Mouse (Mus musculus) heart, embryonic 12.5 days (tissue): ENCODE results near the gene Ccdc96. TPM values are rescaled to one million over a fixed set of nuclear protein-coding genes. Genes with fewer than 3 reads are reported as not detected.

Experiments
- ATAC-seq: fragments of 200-750 bp; cut with Nextera tagmentation; 2 replicates; pipeline ENCODE4 v1.8.0; 2017; ENCODE audit warnings: moderate TSS enrichment, moderate library complexity; ENCODE audit not compliant: insufficient number of reproducible peaks, low FRiP score
- H3K27ac ChIP-seq: fragments of 300-500 bp; sonication (generic); 2 replicates; pipeline ENCODE4 v1.5.1; 2016; ENCODE audit warnings: mild to moderate bottlenecking, moderate library complexity; ENCODE audit not compliant: poor library complexity, severe bottlenecking
- H3K27me3 ChIP-seq: fragments of 300-500 bp; sonication (generic); replicated peaks from 2 replicates; pipeline ENCODE4 v1.6.1; 2016; ENCODE audit warnings: mild to moderate bottlenecking, moderate library complexity
- H3K36me3 ChIP-seq: fragments of 300-500 bp; sonication (generic); 2 replicates; pipeline ENCODE4 v1.6.1; 2016; ENCODE audit warnings: mild to moderate bottlenecking, moderate library complexity
- H3K4me1 ChIP-seq: fragments of 300-500 bp; sonication (generic); replicated peaks from 2 replicates; pipeline ENCODE4 v1.6.1; 2016; ENCODE audit warnings: mild to moderate bottlenecking
- H3K4me2 ChIP-seq: fragments of 300-500 bp; sonication (generic); 2 replicates; pipeline ENCODE4 v1.6.1; 2016; ENCODE audit warnings: mild to moderate bottlenecking, moderate library complexity
- H3K4me3 ChIP-seq: fragments of 300-500 bp; sonication (generic); 2 replicates; pipeline ENCODE4 v1.5.1; 2016; ENCODE audit warnings: mild to moderate bottlenecking
- H3K9ac ChIP-seq: fragments of 300-500 bp; sonication (generic); 2 replicates; pipeline ENCODE4 v1.6.1; 2016; ENCODE audit warnings: mild to moderate bottlenecking, moderate library complexity
- H3K9me3 ChIP-seq: fragments of 300-500 bp; sonication (generic); replicated peaks from 2 replicates; pipeline ENCODE4 v1.6.1; 2016; ENCODE audit warnings: mild to moderate bottlenecking, moderate library complexity
- WGBS: fragments of 180-500 bp; shearing (Covaris S2); methylation state at CpG from one replicate; pipeline ENCODE4 v1.1.7; 2016; 5-methylcytosine and 5-hydroxymethylcytosine counted together
- polyA plus RNA-seq: library from polyadenylated mRNA; unstranded; fragments of >200 nt; fragmentation: Nextera tagmentation; extraction: Ambion mirVana; gene quantifications from 2 replicates; pipeline ENCODE4 v1.2.1, GENCODE M21; 2016

Gene Ccdc96
- polyA plus RNA-seq, result 0.28 and 0.29 TPM in 2 replicates

- peak within 1 kb of the TSS; percentile 83 for H3K4me3 ChIP-seq
- H3K4me1 ChIP-seq, result peaks cover 40% of the 10 kb centered on the region
- no peaks in the 10 kb centered on the region for H3K9me3 ChIP-seq
- H3K27ac ChIP-seq, result peak within 1 kb of the TSS; percentile 52
- peak; percentile 99 for ATAC-seq
- H3K36me3 ChIP-seq, result 0 out of 2 replicates have a peak, but pooled peaks cover 7% of the 10 kb centered on the region
- H3K9ac ChIP-seq, result peak within 1 kb of the TSS; percentile 92
- H3K4me2 ChIP-seq, result peak within 1 kb of the TSS; percentile 99
- WGBS, result 6% methylated on average over 97 of the region's 97 CpGs
- H3K27me3 ChIP-seq, result peaks cover 28% of the 10 kb centered on the region
Observed at GRCm38 (mm10) chr5:36484171-36484990, at the start of gene Ccdc96, which contains the start of gene Tada2b. Gene Ccdc96 (plus strand): TSS chr5:36484588. Gene Tada2b (minus strand): TSS chr5:36484285.

- Histone ChIP-seq H3K9ac (no peak overlapping the region), H3K27me3 (peaks cover 6% of the 10 kb centered on the region), H3K36me3 (no peaks in the 10 kb centered on the region), H3K4me1 (no peaks in the 10 kb centered on the region), H3K4me2 (no peak overlapping the region), H3K4me3 (no peak overlapping the region), H3K9me3 (0 out of 2 replicates have a peak, but pooled peaks cover 2% of the 10 kb centered on the region), H3K27ac (no peak overlapping the region)
- 56% methylated on average over 4 of the region's 4 CpGs for WGBS
- no peak for ATAC-seq
Observed at GRCm38 (mm10) chr5:36436858-36437257, 47.5 kb upstream of the Ccdc96 start.

GRCm38 (mm10) chr5:36440741-36441140 is 43.6 kb upstream of the Ccdc96 start:
- no peak overlapping the region for H3K4me3 ChIP-seq
- 56% methylated on average over 3 of the region's 3 CpGs for WGBS
- H3K9me3 ChIP-seq, result 0 out of 2 replicates have a peak, but pooled peaks cover 2% of the 10 kb centered on the region
- H3K9ac ChIP-seq, result no peak overlapping the region
- no peaks in the 10 kb centered on the region for H3K36me3 ChIP-seq
- no peak overlapping the region for H3K4me2 ChIP-seq
- peaks cover 4% of the 10 kb centered on the region; the same call in 1 of the 2 replicates for H3K4me1 ChIP-seq
- no peak for ATAC-seq
- H3K27ac ChIP-seq, result no peak overlapping the region
- peaks cover 31% of the 10 kb centered on the region for H3K27me3 ChIP-seq

- Histone ChIP-seq H3K27me3 (peaks cover 52% of the 10 kb centered on the region), H3K4me2 (no peak overlapping the region), H3K9me3 (0 out of 2 replicates have a peak, but pooled peaks cover 2% of the 10 kb centered on the region), H3K27ac (no peak overlapping the region), H3K4me1 (peaks cover 17% of the 10 kb centered on the region), H3K9ac (no peak overlapping the region), H3K4me3 (no peak overlapping the region), H3K36me3 (no peaks in the 10 kb centered on the region)
- ATAC-seq, result no peak
- WGBS, result 42% methylated on average over 4 of the region's 4 CpGs
Observed at GRCm38 (mm10) chr5:36444611-36445010, 39.8 kb upstream of the Ccdc96 start.

GRCm38 (mm10) chr5:36445028-36445427 is 39.4 kb upstream of the Ccdc96 start:
- Histone ChIP-seq H3K4me1 (peaks cover 21% of the 10 kb centered on the region), H3K9me3 (0 out of 2 replicates have a peak, but pooled peaks cover 2% of the 10 kb centered on the region), H3K27me3 (peaks cover 52% of the 10 kb centered on the region), H3K9ac (no peak overlapping the region), H3K36me3 (no peaks in the 10 kb centered on the region), H3K4me2 (no peak overlapping the region), H3K27ac (no peak overlapping the region), H3K4me3 (no peak overlapping the region)
- WGBS, result 26% methylated on average over 8 of the region's 8 CpGs
- no peak for ATAC-seq

- no peak overlapping the region for H3K4me2 ChIP-seq
- H3K36me3 ChIP-seq, result no peaks in the 10 kb centered on the region
- no peak overlapping the region for H3K27ac ChIP-seq
- H3K4me1 ChIP-seq, result peaks cover 32% of the 10 kb centered on the region
- H3K27me3 ChIP-seq, result peaks cover 52% of the 10 kb centered on the region
- no peaks in the 10 kb centered on the region for H3K9me3 ChIP-seq
- 35% methylated on average over 9 of the region's 9 CpGs for WGBS
- H3K4me3 ChIP-seq, result no peak overlapping the region
- H3K9ac ChIP-seq, result no peak overlapping the region
- no peak for ATAC-seq
Observed at GRCm38 (mm10) chr5:36446166-36446890, 38.1 kb upstream of the Ccdc96 start.

- Histone ChIP-seq H3K9me3 (no peaks in the 10 kb centered on the region), H3K4me3 (no peak overlapping the region), H3K27ac (no peak overlapping the region), H3K4me1 (peaks cover 36% of the 10 kb centered on the region), H3K4me2 (no peak overlapping the region), H3K9ac (no peak overlapping the region), H3K27me3 (peaks cover 50% of the 10 kb centered on the region), H3K36me3 (no peaks in the 10 kb centered on the region)
- WGBS, result 89% methylated on average over 12 of the region's 12 CpGs
- ATAC-seq, result no peak
Observed at GRCm38 (mm10) chr5:36447872-36448271, 36.5 kb upstream of the Ccdc96 start.

GRCm38 (mm10) chr5:36449710-36450358 is 34.6 kb upstream of the Ccdc96 start:
- ATAC-seq, result peak; percentile 56; the same call in 1 of the 2 replicates
- Histone ChIP-seq H3K4me2 (peak overlapping the region; percentile 38), H3K4me1 (peaks cover 36% of the 10 kb centered on the region), H3K4me3 (no peak overlapping the region), H3K27me3 (peaks cover 30% of the 10 kb centered on the region), H3K27ac (peak overlapping the region; percentile 53), H3K9me3 (no peaks in the 10 kb centered on the region), H3K9ac (no peak overlapping the region), H3K36me3 (no peaks in the 10 kb centered on the region)
- 42% methylated on average over 6 of the region's 6 CpGs for WGBS

- Histone ChIP-seq H3K4me3 (no peak overlapping the region), H3K9me3 (no peaks in the 10 kb centered on the region), H3K27ac (no peak overlapping the region), H3K9ac (no peak overlapping the region), H3K27me3 (peaks cover 17% of the 10 kb centered on the region), H3K36me3 (no peaks in the 10 kb centered on the region), H3K4me1 (peaks cover 32% of the 10 kb centered on the region), H3K4me2 (no peak overlapping the region)
- WGBS, result 24% methylated on average over 9 of the region's 10 CpGs
- ATAC-seq, result no peak
Observed at GRCm38 (mm10) chr5:36451119-36451518, 33.3 kb upstream of the Ccdc96 start.

GRCm38 (mm10) chr5:36451872-36452389 is 32.5 kb upstream of the Ccdc96 start:
- Histone ChIP-seq H3K4me3 (no peak overlapping the region), H3K27ac (no peak overlapping the region), H3K4me1 (peaks cover 32% of the 10 kb centered on the region), H3K9ac (no peak overlapping the region), H3K4me2 (no peak overlapping the region), H3K27me3 (peaks cover 10% of the 10 kb centered on the region), H3K36me3 (no peaks in the 10 kb centered on the region), H3K9me3 (no peaks in the 10 kb centered on the region)
- no peak for ATAC-seq
- WGBS, result 70% methylated on average over 10 of the region's 10 CpGs
